Mouse (Mus musculus) spleen, postnatal 4 days (tissue): Measurements from ENCODE around the gene Slc7a11.

ENCODE experiments used
- DNase-seq, 2 experiments: peaks; one replicate each; pipeline ENCODE4 v3.0.0; 2022; ENCODE audit warnings: low spot score in 2 of 2

Gene Slc7a11

DNA sequence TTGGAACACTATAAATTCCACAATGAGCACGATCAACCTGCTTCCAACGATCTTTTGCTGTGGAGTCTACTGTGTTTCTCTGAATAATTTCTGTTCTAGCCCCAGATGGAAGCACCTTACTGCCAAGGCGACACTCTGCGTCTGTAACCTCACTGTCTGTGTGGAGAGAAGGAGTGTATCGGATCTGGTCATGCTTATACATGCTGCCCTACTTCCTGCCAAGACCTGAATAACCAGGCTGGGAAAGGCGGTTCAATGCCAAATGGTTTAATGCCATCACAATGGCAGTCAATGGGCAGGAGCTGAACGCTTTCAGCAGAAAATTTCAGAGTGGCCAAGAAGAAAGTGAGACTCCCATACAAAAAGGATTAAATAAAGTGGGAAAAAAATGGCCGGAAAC is 137.1 kb downstream of the Slc7a11 start:
- DNase-seq = no peak

DNA sequence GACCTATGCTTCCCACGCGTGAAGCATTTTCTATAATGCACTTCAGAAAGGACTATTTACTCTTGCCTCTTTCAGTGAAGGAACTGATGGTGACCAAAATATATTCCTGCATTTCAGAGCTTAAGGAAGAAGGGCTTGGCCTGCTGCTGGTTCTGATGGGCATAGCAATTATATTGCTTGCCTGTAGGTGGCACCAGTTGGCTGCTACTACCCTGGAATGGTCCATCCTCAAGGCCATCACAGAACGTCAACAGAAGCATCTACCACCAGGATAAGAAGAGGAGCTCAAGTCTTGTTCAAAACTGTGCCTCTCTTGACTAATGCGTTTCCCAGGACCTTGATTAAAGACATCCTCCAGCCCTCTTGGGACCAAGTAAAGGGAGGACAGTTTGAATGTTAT is 139.3 kb downstream of the Slc7a11 start:
- no peak for DNase-seq

DNA sequence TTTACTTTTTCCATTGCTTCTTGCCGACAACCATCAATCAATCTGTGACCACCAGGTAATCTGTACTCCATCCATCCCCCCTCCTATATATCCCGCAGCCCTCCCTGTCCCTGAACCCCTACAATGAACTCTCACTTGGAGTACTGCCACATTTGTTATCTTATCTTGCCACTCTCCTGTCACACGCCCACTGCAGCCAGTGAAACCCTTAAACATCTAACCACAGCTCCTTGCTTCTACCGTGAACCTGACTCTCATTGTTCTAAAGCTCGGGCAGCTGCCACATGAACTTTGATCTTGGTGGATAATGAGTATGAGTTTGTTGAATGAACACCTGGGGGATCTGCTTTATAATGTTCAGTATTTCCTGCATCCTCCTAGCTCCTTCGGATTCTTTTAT is 140.8 kb downstream of the Slc7a11 start:
- DNase-seq = no peak

DNA sequence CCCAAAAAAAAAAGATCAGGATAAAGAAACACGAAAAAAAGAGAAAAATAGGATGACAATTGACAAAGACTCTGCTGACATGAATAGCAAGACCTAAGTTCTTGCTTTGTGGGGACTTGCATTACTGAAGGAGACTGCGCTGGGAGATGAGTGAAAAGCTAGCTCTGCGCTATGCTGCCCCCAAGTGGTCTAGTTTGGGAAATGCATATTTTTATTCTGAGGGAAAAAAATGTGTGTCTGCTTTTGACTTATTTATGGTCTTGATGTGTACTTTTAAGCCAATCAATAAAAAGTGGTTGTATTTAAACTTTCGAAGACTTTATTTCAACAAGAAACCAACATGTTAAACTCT is 142.5 kb downstream of the Slc7a11 start:
- DNase-seq = peak in 1 of 2 experiments; percentile 16

DNA sequence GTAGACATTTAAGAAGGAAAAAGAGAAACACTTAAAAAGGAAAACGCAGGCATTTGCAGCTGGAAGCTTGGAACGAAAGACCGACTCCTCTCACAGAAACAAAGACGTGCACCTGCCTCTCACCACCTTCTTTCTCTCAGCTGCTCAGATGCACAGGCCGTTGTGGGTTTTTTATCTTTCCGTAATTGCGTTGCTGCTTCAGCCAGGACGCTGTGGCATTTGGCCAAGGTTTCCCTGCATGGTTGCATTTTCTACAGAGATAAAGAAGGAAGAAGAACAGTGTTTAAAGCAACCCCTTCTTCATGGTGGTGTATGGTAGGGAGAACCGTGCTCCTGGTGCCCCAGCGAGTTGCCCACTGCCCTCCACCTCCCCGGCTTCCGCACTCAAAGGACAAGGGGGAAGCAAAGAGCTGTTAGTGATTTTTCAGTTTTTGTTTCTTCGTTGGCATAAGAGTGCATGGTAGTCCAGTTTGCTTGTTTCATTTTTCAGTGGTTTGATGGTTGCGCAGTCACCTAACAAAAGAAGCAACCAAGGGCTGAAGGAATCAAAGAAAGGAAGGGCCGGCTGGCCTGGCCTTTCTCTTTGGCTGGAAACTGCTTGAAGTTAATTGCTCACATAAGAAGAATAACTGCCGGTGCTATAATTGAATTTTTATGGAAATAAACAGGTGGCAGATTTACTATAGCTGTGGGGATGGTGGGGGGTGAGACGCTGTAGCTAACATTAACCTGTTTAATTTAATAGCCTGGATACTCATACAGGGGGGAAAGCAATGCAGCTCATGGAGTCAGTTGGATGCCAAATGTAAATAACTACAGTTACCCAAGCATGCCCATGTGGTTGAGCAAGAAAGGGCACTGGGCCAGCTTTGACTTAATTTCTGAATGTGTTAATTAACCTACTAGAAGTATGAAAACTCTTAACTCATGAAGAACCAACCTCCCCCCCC is 143.1 kb downstream of the Slc7a11 start:
- DNase-seq = no peak

DNA sequence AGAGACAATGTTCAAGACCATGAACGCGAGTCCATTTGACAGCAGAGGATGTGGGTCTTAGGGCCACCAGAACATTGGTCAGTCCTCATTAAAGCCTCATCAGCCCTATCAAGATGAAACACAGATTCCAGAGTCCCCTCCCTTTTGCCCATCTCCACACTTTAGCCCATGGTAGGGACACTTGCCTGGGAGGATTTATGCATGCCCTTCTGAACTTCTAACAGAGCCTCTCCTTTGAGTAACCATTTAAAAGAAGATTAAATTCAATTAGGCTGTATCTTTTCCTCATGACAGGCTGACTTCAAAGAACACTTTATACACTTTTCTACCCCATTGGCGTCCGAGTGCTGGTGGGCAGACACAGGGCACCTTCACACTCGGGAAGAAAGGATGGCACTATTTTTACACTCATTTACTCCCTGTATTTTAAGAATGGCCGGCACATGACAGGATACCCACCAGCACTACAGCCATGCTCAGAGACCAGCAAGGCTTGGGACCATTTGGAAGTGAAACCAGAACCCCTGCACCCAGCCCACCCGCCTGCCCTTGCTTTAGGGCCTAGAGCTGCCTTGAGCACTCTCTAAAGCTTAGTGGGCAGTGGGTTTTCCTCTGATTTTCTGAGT is 144.9 kb downstream of the Slc7a11 start:
- DNase-seq = no peak

DNA sequence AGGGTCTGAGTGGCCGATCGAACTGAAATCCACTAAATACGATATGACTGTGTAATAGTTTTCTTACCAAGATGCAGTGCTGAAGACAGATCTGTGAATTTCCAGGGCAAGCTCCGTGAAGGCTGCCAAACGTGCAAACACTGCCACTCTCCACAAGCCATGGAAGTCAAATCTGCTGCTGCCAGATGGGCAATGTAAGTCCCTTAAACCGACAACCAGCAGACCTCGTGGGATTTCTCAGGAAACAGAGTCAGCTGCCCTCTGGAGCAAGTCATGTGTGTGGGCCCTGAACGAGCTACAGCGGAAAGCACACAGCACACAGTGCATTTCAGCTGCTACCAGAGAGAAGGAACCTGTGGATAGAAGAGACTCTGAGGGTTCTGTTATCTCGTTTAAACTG is 146.5 kb downstream of the Slc7a11 start:
- DNase-seq = no peak

DNA sequence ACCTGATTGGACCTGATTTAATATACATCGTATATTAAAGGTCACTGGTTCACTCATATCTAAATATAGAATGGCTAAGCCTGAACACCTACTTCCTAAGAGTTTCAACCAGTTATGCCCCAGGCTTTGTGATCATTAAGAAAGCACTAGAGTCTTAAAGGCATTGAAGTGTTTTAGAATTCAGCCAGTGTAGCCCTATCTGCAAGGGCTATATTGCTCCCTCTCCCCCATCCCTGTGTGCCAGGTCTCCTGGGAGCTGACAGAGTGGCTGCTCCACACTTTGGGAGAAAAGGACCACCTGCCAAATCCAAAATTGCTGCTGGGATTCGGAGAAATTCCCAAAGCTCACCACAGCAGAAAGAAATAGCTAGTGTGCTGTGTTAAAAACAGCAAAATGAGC is 168.4 kb downstream of the Slc7a11 start:
- DNase-seq = no peak

DNA sequence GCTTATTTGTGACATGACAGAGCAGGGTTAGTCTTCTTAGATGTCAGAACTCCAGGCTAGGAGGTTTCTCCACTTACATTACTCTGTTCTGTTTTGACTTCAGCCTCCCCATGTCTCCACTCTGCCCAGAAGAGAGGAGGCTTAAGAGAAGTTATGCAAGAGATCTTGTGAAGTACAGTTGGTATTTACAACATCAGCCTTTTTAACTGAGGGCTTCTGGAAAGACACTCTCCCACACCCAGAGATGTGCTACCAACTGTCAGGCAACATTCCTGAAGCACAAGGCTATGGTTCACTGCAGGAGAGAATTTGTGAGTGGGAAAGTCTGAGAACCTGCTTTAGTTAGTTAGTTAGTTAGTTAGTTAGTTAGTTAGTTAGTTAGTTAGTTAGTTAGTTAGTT is 171.2 kb downstream of the Slc7a11 start:
- DNase-seq = no peak

DNA sequence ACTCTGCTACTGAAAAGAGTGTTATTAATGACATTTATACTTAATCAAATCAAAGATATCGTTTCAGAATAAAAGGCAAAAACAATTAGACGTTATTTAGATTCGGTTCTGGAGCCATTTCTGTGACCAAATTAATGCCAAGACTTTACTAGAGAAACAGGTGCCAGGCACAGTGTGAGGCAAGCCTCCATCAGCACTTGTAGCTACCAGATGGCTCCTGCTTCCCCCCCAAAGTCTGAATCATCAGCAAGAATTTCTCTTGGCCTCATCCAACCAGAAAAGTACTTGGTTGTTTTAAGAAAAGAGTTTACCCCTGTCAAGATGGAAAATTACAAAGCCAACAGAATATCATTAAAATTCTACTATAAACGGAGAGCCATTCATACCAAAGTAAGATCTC is 173.7 kb downstream of the Slc7a11 start:
- no peak for DNase-seq

DNA sequence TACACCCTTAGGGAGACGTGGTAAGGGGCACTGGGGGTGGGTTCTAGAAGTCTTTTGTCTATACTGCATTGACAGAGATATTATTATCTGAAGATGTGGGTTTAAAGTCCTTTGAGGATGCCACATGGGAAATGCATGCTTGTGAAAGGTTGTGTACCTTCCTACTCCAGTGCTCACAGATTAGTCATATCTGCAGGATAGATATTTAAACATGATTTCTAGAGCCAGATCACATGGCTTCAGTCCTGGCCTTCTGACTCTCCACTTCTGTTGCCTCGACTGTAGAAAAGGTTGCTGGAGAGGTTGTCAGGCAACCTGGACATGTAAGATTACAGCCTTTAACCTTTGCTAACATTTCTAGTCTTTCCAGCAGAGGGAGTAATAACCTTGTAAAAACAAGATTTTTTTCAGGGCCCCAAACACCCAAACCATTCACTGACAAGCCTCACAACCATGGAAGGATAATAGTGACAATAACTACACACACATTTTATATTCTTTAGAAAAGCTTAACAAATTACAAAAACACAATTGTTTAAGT is 180.8 kb downstream of the Slc7a11 start:
- DNase-seq = no peak

DNA sequence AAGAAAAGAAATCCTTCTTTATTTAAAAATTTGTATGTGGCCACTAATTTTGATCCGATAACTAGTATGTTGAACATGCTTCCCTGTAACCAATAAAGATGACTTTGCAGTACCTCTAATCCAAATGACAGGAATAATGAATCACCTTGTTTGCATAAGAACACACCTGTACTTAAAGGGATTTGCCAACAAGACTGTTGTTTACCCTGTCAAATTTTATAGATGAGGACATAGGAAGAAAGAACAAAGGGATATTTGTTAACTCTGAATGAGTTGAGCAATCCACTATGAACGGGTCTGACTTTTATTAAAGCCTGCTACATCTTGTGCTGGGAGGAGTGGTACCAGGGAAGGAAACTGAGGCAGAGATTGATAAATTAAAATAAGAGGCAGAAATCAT is 181.3 kb downstream of the Slc7a11 start:
- no peak for DNase-seq

DNA sequence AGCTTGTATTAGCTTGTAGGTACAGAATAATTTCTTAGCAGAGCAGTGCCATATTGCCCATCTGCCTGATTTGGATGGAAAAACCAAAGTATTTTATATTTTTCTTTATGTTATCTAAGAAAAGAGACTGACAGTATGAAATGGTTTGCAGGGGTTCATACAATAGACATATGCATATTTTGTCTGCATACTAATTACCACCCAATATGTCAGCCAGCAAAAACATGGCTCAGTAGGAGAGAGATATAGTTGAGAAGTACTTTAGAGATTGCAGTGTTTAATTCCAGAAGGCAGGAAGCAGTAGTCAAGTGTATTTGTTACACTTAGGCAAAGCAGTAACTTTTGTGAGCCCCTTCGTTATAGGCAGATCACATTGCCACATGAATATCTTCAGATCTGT is 182.7 kb downstream of the Slc7a11 start:
- no peak for DNase-seq

DNA sequence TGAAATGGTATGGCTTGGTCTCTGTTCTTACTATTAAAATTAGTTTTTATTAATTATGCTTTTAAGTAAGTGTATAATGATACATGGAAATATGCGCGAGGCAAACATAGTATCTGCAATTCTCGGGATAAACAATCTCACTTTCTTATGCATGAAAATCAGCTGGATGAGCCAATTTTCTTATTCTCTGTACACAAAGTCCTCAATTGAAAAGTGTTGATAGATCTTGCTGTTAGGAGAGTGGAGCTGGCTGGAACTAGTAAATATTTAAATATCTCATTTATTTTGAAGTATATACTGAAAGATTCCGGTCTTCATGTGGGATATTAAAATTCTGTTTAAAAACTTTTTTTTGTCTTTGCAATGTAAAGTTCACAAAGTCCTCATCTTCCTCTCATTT is 184.6 kb downstream of the Slc7a11 start:
- DNase-seq = no peak

DNA sequence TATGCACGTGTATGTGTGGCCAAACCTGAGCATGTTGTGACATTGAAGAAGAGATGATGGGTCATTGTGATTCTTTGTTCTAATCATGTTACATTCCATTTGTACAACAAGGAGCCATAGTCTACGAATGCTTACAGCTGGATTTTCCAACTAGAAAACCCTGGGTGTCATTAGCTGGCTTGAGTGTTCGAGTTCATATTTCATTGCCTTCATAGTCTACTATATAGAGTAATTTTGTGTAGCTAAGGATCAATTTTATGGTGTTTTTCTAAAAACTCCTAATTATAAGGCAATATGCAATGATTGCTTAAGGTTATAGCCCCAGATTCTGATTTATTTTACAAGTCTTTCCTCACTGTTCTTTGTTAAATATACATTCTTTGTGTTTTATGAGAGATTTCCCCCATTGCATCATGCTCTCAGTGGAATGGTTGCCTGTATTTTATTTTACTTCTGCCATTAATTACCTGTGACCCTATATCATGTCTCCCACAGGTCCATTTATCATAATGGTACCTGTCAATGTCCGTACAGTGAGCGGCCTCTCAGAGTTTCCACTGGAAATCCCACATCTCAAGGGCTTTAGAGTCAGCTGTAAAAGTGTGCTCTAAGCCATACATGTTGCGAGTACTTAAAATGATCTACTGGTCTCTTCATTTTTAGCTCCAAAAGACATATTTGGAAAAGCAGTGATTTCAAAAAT is 193.7 kb downstream of the Slc7a11 start:
- DNase-seq = no peak

DNA sequence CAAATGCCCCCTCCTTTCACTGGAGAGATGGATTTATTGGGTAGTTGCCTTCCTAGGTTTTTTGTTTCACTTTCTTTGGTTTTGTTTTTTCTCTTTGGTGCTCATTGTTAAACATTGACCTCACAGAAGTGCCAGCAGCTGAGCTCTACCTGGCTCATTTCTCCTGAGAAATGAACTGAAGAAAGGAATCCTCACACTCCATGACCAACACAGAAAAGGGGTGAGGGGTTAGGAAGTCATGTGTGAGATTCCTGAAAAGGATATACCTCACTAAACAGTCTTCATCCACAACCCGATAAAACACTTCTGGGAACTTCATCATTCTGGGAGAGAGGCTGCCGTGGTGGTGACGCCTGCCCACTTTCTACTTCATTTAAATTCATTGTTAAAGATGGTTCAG is 207.4 kb downstream of the Slc7a11 start:
- no peak for DNase-seq

DNA sequence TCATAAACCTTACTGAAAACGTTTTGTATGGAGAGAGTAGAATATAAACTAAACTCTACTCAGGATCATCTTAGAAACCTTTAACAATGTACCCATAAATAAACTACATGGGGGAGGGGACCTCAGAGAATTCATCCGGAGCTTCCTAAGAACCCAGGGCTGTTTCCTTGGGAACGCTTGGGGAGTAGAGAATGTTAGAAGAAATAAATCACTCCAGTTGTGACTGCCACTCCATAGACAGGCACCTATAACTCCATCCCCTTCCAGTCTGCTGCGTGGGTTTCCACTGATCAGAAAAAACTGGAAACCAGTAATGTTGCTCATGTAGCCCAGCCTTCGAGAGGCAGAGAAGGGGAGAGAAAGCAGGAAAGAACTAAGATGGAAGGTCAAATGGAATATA is 210.3 kb downstream of the Slc7a11 start:
- DNase-seq = no peak

DNA sequence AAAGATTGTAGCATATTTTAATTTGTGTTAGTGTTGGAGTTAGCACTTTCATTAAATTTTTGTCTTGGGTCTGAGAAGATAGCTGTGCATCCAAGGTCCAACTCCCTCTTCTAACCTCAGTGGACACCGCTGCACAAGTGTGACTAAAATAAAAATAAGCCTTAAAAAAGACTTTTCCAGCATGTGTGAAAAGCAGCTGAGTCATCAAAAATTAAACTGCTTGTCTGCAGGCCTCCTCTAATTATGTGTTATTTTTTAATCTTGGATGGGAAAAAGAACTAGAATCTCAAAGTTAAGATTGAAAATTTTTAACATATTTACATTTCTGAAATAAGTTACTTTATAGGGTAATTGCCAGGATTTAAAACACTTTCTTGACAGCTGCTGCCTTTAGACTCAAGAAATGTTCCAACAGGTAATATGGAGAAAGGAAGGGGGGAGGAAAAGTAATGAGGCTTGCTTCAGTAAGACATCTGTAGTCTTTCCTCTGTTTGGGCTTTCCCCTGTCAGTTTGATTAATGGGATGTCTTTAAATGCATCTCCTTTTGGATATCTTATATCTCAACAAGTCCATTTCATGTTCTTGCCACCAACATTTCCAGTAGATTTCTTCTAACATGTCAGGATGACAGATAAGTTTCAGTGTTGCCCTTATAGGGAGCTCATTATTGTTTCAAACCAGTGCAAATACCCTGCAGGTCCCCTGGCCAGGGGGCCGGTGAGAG is 218.9 kb downstream of the Slc7a11 start:
- DNase-seq = no peak

DNA sequence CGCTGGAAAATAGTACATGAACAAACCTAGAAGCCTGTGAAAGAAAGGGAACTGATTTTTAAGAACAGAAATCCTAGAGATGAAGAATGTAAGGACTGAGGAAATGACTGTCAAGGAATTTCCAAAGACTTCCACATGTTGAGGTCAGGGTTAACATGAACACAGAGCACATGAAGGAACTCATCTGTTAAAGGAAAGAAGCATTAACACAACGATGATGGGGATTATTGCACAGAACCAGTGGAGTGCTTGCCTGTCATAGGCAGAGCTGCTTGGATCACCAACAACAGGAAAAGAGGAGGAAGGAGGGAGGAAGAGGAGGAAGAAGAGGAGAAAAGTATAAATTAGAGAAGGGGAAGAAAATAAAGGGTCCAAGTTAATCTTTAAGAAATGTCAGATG is 223.0 kb downstream of the Slc7a11 start:
- no peak for DNase-seq

DNA sequence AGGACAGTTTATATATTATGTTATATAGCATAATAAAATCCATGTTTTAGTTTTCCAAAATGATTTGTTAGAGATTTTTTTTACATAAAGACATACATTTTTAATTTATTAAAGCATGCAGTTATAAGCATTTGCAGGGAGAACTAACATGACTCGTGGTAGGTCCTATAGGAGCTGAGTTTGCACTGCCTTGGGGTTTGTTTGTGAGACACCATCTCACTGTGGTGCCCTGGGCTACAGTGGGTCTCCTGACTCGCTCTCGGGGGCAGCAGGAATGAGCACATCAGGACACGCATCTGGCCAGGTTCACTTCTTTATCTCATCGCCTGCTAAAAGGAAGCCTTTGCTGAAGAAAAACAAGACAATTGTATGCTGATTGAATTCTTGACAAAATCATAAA is 257.0 kb downstream of the Slc7a11 start:
- no peak for DNase-seq

DNA sequence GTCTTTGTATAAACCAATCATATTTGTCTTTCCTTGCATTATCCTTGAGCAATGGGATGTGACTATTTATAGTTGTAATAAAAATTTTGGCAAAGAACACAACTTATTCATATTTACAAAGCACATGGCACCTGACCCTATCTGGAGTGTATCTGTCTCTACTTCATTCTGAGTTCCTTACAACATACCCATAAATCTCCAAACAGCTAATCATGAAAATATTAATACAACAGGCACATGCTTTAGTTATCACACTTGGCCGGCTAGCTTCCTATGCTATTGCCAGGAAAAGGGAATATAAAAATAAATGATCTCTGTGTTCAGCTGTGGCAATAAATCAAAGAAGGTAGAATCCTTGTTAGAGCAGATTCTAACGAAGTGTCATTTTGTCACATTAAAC is 257.5 kb downstream of the Slc7a11 start:
- DNase-seq = no peak

DNA sequence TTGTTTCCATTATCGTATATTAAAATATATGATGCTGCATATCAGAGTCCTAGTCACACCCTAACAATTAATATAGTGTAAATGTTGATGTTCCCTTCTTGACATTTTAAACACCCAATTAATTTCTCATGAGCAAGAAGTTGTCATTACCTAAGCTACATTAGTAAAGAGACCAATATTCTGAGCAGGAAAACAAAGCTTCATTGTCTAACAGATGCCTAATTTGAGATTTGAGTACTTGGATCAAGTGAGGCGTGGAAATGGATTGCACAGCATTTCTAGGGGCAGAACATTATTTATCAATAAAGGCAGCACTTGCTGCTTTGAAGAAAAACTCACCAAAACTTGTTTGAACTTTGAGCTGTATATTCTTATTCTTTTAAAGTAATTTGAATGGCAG is 282.7 kb downstream of the Slc7a11 start:
- no peak for DNase-seq
